Mouse (Mus musculus) liver, embryonic 16.5 days (tissue): ENCODE data around the gene Btbd35f28. TPM values are rescaled to one million over a fixed set of nuclear protein-coding genes. Genes with fewer than 3 reads are reported as not detected.
"Not testable (repeated sequence)": the region's sequence is repeated elsewhere in the genome, so short reads cannot be mapped to it uniquely, and the experiment has no call there.

Experiments used
- ATAC-seq: fragments of 200-750 bp; cut with Nextera tagmentation; 2 replicates; pipeline ENCODE4 v1.8.0; 2017; ENCODE audit warnings: low read depth, mild to moderate bottlenecking, moderate number of reproducible peaks, moderate library complexity
- H3K27ac ChIP-seq: fragments of 300-500 bp; sonication (generic); 2 replicates; pipeline ENCODE4 v1.5.1; 2014; ENCODE audit warnings: mild to moderate bottlenecking, low read length
- H3K27me3 ChIP-seq: fragments of 300-500 bp; sonication (generic); 2 replicates; pipeline ENCODE4 v1.6.1; 2014; ENCODE audit warnings: low read depth, low read length, mixed read lengths; ENCODE audit not compliant: control insufficient read depth, insufficient read depth
- H3K36me3 ChIP-seq: fragments of 300-500 bp; sonication (generic); 2 replicates; pipeline ENCODE4 v1.6.1; 2014; ENCODE audit warnings: mild to moderate bottlenecking; ENCODE audit not compliant: control insufficient read depth, insufficient read depth
- H3K4me1 ChIP-seq: fragments of 300-500 bp; sonication (generic); 2 replicates; pipeline ENCODE4 v1.6.1; 2014; ENCODE audit warnings: low read depth, low read length, mixed read lengths; ENCODE audit not compliant: control insufficient read depth
- H3K4me2 ChIP-seq: fragments of 300-500 bp; sonication (generic); 2 replicates; pipeline ENCODE4 v1.6.1; 2014; ENCODE audit warnings: low read depth, low read length, mixed read lengths
- H3K4me3 ChIP-seq: fragments of 300-500 bp; sonication (generic); 2 replicates; pipeline ENCODE4 v1.5.1; 2014; ENCODE audit warnings: low read depth, mild to moderate bottlenecking, low read length
- H3K9ac ChIP-seq: fragments of 300-500 bp; sonication (generic); 2 replicates; pipeline ENCODE4 v1.6.1; 2014; ENCODE audit warnings: low read depth, low read length
- H3K9me3 ChIP-seq: fragments of 300-500 bp; sonication (generic); replicated peaks from 2 replicates; pipeline ENCODE4 v1.6.1; 2016; ENCODE audit warnings: low read length; ENCODE audit not compliant: control insufficient read depth
- WGBS: fragments of 180-500 bp; shearing (Covaris S2); extraction: QIAGEN DNeasy Blood & Tissue Kit; methylation state at CpG from one replicate; pipeline ENCODE4 v1.1.7; 2014; ENCODE audit not compliant: insufficient replicate concordance; 5-methylcytosine and 5-hydroxymethylcytosine counted together
- polyA plus RNA-seq: library from polyadenylated mRNA; unstranded; fragments of >200 nt; fragmentation: Nextera tagmentation; extraction: Ambion mirVana; gene quantifications from 2 replicates; pipeline ENCODE4 v1.2.1, GENCODE M21; 2015

Btbd35f28 gene
- polyA plus RNA-seq: not detected in 2 replicates

DNA sequence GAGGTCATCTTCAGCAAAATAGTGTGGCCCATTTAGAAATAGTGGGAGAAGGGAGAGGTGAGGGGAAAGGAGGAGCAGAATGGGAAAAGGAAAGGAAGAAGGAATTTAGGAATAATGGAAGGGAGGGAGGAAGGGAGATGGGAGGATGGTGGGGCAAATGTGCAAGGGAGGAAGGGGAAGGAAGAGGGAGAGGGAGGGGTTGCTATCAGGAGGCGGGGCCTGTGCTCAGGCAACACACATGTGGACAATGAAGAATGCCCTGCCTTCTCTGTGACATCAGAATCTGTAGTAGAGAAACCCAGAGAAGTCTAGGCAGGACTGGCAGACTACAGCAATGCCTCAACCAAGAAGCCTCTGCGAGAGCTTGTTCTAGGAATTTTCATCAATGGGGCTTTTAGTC lies at the start of gene Btbd35f28:
Btbd35f28 (plus strand) TSS at position 301 of the 400 bp plus-strand sequence.
- ATAC-seq, H3K9me3 ChIP-seq, H3K4me3 ChIP-seq, H3K27ac ChIP-seq, H3K27me3 ChIP-seq, H3K36me3 ChIP-seq, H3K4me1 ChIP-seq, H3K4me2 ChIP-seq, H3K9ac ChIP-seq: not testable (repeated sequence)
- no CpG with 5 or more reads among the region's 2 CpGs for WGBS

Other genes starting within 250 kb of the Btbd35f28 start
- gene Btbd35f16, start 239.6 kb upstream of the Btbd35f28 start, polyA plus RNA-seq: not detected in 2 replicates
- not detected in 2 replicates for gene Btbd35f3, start 158.9 kb upstream of the Btbd35f28 start, polyA plus RNA-seq
- gene Btbd35f20, start 94.7 kb downstream of the Btbd35f28 start, polyA plus RNA-seq: not detected in 2 replicates
- gene Btbd35f17, start 174.1 kb downstream of the Btbd35f28 start, polyA plus RNA-seq: not detected in 2 replicates